Mouse (Mus musculus): Measurements from ENCODE around the gene Clint1. TPM values are rescaled to one million over a fixed set of nuclear protein-coding genes. Genes with fewer than 3 reads are reported as not detected.

Clint1 gene
- polyA plus RNA-seq, 1 experiment from 2014 or later, result 41.6 TPM

GRCm38 (mm10) chr11:45820930-45821329 lies 30.9 kb upstream of the Clint1 start:
- Histone ChIP-seq H3K9me3 (ENCODE audit: low read length) (no peaks in the 10 kb centered on the region), H3K36me3 (ENCODE audit: insufficient read depth, low read length) (no peaks in the 10 kb centered on the region), H3K4me1 (ENCODE audit: insufficient read depth, low read depth, low read length) (no peaks in the 10 kb centered on the region), H3K27ac (ENCODE audit: low read length) (no peak overlapping the region), H3K9ac (replicated peaks; ENCODE audit: low read depth) (no peak overlapping the region), H3K27me3 (replicated peaks; ENCODE audit: insufficient read depth, low read length) (no peaks in the 10 kb centered on the region), H3K4me3 (ENCODE audit: low read depth, low read length) (no peak overlapping the region), H3K4me2 (replicated peaks; ENCODE audit: low read depth, low read length) (no peak overlapping the region)
- WGBS, result 92% methylated on average over 6 of the region's 6 CpGs
- ATAC-seq (no peak), DNase-seq (ENCODE audit: low spot score) (no peak)
- TF ChIP-seq CTCF (IDR thresholded peaks at IDR 0.05) (no peak), EP300 (IDR thresholded peaks at IDR 0.05) (no peak)

DNA sequence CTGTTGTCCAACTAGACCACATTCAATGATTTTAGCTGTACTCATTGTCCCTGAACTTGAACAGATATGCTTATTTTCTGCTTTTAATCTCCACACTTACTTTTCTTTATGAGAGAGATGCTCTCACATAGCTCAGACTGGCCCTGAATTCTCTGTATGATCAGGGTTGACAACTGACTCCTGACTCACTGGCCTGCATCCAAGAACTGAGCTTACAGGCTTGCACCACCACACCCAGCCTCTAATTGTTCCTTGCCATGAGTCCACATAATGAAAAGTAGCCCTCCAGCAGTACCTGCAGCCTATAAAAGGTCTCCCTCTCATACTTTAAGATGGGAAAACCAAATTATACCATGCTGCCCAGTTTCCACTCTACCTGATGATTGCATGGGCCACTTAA lies 21.7 kb upstream of the Clint1 start:
- ATAC-seq (no peak), DNase-seq (ENCODE audit: low spot score) (no peak)
- H3K27ac ChIP-seq (ENCODE audit: low read length), result no peak overlapping the region
- no peaks in the 10 kb centered on the region for H3K27me3 ChIP-seq (replicated peaks; ENCODE audit: insufficient read depth, low read length)
- H3K4me1 ChIP-seq (ENCODE audit: insufficient read depth, low read depth, low read length), result no peaks in the 10 kb centered on the region
- H3K9me3 ChIP-seq (ENCODE audit: low read length), result no peaks in the 10 kb centered on the region
- no peaks in the 10 kb centered on the region for H3K36me3 ChIP-seq (ENCODE audit: insufficient read depth, low read length)
- H3K9ac ChIP-seq (replicated peaks; ENCODE audit: low read depth), result no peak overlapping the region
- no peak overlapping the region for H3K4me3 ChIP-seq (ENCODE audit: low read depth, low read length)
- H3K4me2 ChIP-seq (replicated peaks; ENCODE audit: low read depth, low read length), result no peak overlapping the region
- TF ChIP-seq CTCF (IDR thresholded peaks at IDR 0.05) (no peak), EP300 (IDR thresholded peaks at IDR 0.05) (no peak)

GRCm38 (mm10) chr11:45830743-45831310 lies 21.0 kb upstream of the Clint1 start:
- H3K9me3 ChIP-seq (ENCODE audit: low read length), result no peaks in the 10 kb centered on the region
- WGBS, result 41% methylated on average over 9 of the region's 9 CpGs
- H3K9ac ChIP-seq (replicated peaks; ENCODE audit: low read depth), result no peak overlapping the region
- H3K36me3 ChIP-seq (ENCODE audit: insufficient read depth, low read length), result no peaks in the 10 kb centered on the region
- no peak overlapping the region for H3K4me2 ChIP-seq (replicated peaks; ENCODE audit: low read depth, low read length)
- H3K27ac ChIP-seq (ENCODE audit: low read length), result no peak overlapping the region
- no peaks in the 10 kb centered on the region for H3K27me3 ChIP-seq (replicated peaks; ENCODE audit: insufficient read depth, low read length)
- peak; percentile 43 for DNase-seq (ENCODE audit: low spot score)
- peak; percentile 75 for ATAC-seq
- H3K4me1 ChIP-seq (ENCODE audit: insufficient read depth, low read depth, low read length), result no peaks in the 10 kb centered on the region
- no peak overlapping the region for H3K4me3 ChIP-seq (ENCODE audit: low read depth, low read length)
- TF ChIP-seq CTCF (IDR thresholded peaks at IDR 0.05), result no peak
- no peak for TF ChIP-seq EP300 (IDR thresholded peaks at IDR 0.05)

DNA sequence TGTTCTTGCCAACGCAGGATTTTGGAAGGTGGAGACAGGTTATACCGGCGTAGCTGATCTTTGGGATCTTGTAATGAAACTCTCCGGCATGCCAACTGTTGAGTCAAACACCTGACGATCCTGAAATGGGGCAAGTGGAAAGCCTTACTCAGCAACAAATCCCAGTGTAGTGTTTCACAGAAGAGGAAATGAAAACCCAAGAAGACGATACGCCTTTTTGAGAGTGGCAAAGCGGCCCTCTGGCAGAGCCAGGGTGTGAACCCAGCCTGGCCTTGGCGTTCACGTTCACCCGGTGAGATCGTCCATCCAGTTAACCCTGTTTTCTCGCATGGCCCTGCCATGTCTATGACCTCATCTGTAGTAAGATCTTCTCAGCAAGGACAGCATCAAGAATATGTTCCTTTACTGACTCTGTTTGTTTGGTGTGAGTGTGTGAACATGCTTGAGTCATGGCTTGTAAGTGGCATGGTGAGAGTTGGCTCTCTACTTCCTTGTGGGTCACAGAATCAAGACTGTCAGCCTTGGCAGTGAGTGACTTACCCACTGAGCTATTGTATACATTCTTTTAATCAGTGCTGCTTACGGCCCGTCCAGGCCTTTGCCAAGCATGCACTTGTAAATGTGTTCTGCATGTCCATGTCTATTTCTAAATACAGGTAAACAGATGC lies 20.2 kb upstream of the Clint1 start:
- H3K4me3 ChIP-seq (ENCODE audit: low read depth, low read length), result no peak overlapping the region
- no peaks in the 10 kb centered on the region for H3K36me3 ChIP-seq (ENCODE audit: insufficient read depth, low read length)
- no peaks in the 10 kb centered on the region for H3K4me1 ChIP-seq (ENCODE audit: insufficient read depth, low read depth, low read length)
- WGBS, result 68% methylated on average over 15 of the region's 15 CpGs
- no peaks in the 10 kb centered on the region for H3K27me3 ChIP-seq (replicated peaks; ENCODE audit: insufficient read depth, low read length)
- H3K9ac ChIP-seq (replicated peaks; ENCODE audit: low read depth), result no peak overlapping the region
- DNase-seq (ENCODE audit: low spot score) (peak; percentile 43), ATAC-seq (peak; percentile 65)
- no peak overlapping the region for H3K4me2 ChIP-seq (replicated peaks; ENCODE audit: low read depth, low read length)
- H3K9me3 ChIP-seq (ENCODE audit: low read length), result no peaks in the 10 kb centered on the region
- no peak overlapping the region for H3K27ac ChIP-seq (ENCODE audit: low read length)
- no peak for TF ChIP-seq EP300 (IDR thresholded peaks at IDR 0.05)
- no peak for TF ChIP-seq CTCF (IDR thresholded peaks at IDR 0.05)

DNA sequence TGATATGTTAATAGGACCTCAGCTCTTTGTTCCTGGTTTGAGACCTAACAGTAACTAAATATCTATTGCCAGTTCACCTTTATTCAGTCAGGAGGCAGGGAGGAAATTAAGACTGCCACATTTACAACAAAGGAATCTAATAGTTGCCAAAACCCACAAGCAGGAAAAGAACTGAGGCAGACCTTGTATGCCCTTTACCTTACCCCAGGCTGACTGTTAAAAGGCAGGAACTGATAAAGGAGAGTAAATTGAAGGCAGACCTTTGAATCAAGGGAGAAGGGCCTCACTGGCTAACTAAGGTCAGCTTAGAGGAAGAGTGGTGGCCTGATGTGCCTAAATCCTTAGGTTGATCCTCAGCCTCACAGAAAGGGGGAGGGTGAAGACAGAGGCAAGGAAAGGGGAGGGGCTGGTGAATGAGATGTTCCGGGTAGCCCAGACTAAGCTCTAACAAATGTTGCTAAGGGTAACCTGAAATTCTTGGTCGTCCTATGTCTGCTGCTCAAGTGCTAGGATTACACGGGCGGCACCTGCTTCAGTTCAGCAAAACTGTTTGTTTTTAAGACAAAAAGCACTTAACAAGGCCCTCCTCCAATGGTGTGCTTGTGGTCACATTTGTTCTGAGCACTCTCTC lies 16.1 kb upstream of the Clint1 start:
- Histone ChIP-seq H3K9me3 (ENCODE audit: low read length) (no peaks in the 10 kb centered on the region), H3K36me3 (ENCODE audit: insufficient read depth, low read length) (no peaks in the 10 kb centered on the region), H3K4me1 (ENCODE audit: insufficient read depth, low read depth, low read length) (no peaks in the 10 kb centered on the region), H3K27ac (ENCODE audit: low read length) (no peak overlapping the region), H3K4me3 (ENCODE audit: low read depth, low read length) (no peak overlapping the region), H3K27me3 (replicated peaks; ENCODE audit: insufficient read depth, low read length) (no peaks in the 10 kb centered on the region), H3K4me2 (replicated peaks; ENCODE audit: low read depth, low read length) (no peak overlapping the region), H3K9ac (replicated peaks; ENCODE audit: low read depth) (no peak overlapping the region)
- TF ChIP-seq EP300 (IDR thresholded peaks at IDR 0.05), result no peak
- TF ChIP-seq CTCF (IDR thresholded peaks at IDR 0.05), result no peak
- WGBS, result 39% methylated on average over 4 of the region's 4 CpGs
- ATAC-seq, result no peak
- no peak for DNase-seq (ENCODE audit: low spot score)

- H3K27ac ChIP-seq (ENCODE audit: low read length), result no peak overlapping the region
- 56% methylated on average over 5 of the region's 5 CpGs for WGBS
- H3K36me3 ChIP-seq (ENCODE audit: insufficient read depth, low read length), result no peaks in the 10 kb centered on the region
- H3K4me1 ChIP-seq (ENCODE audit: insufficient read depth, low read depth, low read length), result no peaks in the 10 kb centered on the region
- DNase-seq (ENCODE audit: low spot score) (no peak), ATAC-seq (no peak)
- no peaks in the 10 kb centered on the region for H3K9me3 ChIP-seq (ENCODE audit: low read length)
- no peak overlapping the region for H3K9ac ChIP-seq (replicated peaks; ENCODE audit: low read depth)
- no peak overlapping the region for H3K4me2 ChIP-seq (replicated peaks; ENCODE audit: low read depth, low read length)
- H3K4me3 ChIP-seq (ENCODE audit: low read depth, low read length), result no peak overlapping the region
- no peaks in the 10 kb centered on the region for H3K27me3 ChIP-seq (replicated peaks; ENCODE audit: insufficient read depth, low read length)
- no peak for TF ChIP-seq CTCF (IDR thresholded peaks at IDR 0.05)
- TF ChIP-seq EP300 (IDR thresholded peaks at IDR 0.05), result no peak
These were observed 14.5 kb upstream of the Clint1 start for GRCm38 (mm10) chr11:45837257-45837817.
